Mouse (Mus musculus) hindbrain, embryonic 16.5 days (tissue): ENCODE measurements around the gene Zic1. TPM values are rescaled to one million over a fixed set of nuclear protein-coding genes. Genes with fewer than 3 reads are reported as not detected.

Experiments used
- ATAC-seq: fragments of 200-750 bp; cut with Nextera tagmentation; 2 replicates; pipeline ENCODE4 v1.8.0; 2017; ENCODE audit warnings: moderate TSS enrichment, moderate library complexity
- H3K27ac ChIP-seq: fragments of 300-500 bp; sonication (generic); 2 replicates; pipeline ENCODE4 v1.5.1; 2014; ENCODE audit warnings: low read depth, mild to moderate bottlenecking, control low read depth, low read length, moderate library complexity
- H3K27me3 ChIP-seq: fragments of 300-500 bp; sonication (generic); replicated peaks from 2 replicates; pipeline ENCODE4 v1.6.1; 2014; ENCODE audit warnings: low read length; ENCODE audit not compliant: control insufficient read depth, insufficient read depth
- H3K36me3 ChIP-seq: fragments of 300-500 bp; sonication (generic); 2 replicates; pipeline ENCODE4 v1.6.1; 2014; ENCODE audit warnings: mild to moderate bottlenecking, low read length, moderate library complexity, mixed read lengths; ENCODE audit not compliant: control insufficient read depth, insufficient read depth
- H3K4me1 ChIP-seq: fragments of 300-500 bp; sonication (generic); 2 replicates; pipeline ENCODE4 v1.6.1; 2014; ENCODE audit warnings: low read depth, low read length; ENCODE audit not compliant: control insufficient read depth, insufficient read depth
- H3K4me2 ChIP-seq: fragments of 300-500 bp; sonication (generic); 2 replicates; pipeline ENCODE4 v1.6.1; 2014; ENCODE audit warnings: mild to moderate bottlenecking, low read length, control low read depth, moderate library complexity
- H3K4me3 ChIP-seq: fragments of 300-500 bp; sonication (generic); 2 replicates; pipeline ENCODE4 v1.5.1; 2014; ENCODE audit warnings: mild to moderate bottlenecking, low read length, control low read depth, moderate library complexity
- H3K9ac ChIP-seq: fragments of 300-500 bp; sonication (generic); 2 replicates; pipeline ENCODE4 v1.6.1; 2014; ENCODE audit warnings: low read depth, mild to moderate bottlenecking, control low read depth, low read length, moderate library complexity
- H3K9me3 ChIP-seq: fragments of 300-500 bp; sonication (generic); 2 replicates; pipeline ENCODE4 v1.6.1; 2014; ENCODE audit warnings: mild to moderate bottlenecking, low read length, moderate library complexity; ENCODE audit not compliant: control insufficient read depth
- WGBS: fragments of 180-500 bp; shearing (Covaris S2); extraction: QIAGEN DNeasy Blood & Tissue Kit; methylation state at CpG from one replicate; pipeline ENCODE4 v1.1.7; 2014; 5-methylcytosine and 5-hydroxymethylcytosine counted together
- polyA plus RNA-seq: library from polyadenylated mRNA; unstranded; fragments of >200 nt; fragmentation: Nextera tagmentation; extraction: Ambion mirVana; gene quantifications from 2 replicates; pipeline ENCODE4 v1.2.1, GENCODE M21; 2015

Zic1 gene
- polyA plus RNA-seq, 1 experiment from 2014 or later = 14.6 TPM

GRCm38 (mm10) chr9:91364971-91365501, 574 bp downstream of the Zic1 start:
- peaks cover 10% of the 10 kb centered on the region for H3K27me3 ChIP-seq
- ATAC-seq = peak; percentile 57
- H3K9me3 ChIP-seq = no peaks in the 10 kb centered on the region

DNA sequence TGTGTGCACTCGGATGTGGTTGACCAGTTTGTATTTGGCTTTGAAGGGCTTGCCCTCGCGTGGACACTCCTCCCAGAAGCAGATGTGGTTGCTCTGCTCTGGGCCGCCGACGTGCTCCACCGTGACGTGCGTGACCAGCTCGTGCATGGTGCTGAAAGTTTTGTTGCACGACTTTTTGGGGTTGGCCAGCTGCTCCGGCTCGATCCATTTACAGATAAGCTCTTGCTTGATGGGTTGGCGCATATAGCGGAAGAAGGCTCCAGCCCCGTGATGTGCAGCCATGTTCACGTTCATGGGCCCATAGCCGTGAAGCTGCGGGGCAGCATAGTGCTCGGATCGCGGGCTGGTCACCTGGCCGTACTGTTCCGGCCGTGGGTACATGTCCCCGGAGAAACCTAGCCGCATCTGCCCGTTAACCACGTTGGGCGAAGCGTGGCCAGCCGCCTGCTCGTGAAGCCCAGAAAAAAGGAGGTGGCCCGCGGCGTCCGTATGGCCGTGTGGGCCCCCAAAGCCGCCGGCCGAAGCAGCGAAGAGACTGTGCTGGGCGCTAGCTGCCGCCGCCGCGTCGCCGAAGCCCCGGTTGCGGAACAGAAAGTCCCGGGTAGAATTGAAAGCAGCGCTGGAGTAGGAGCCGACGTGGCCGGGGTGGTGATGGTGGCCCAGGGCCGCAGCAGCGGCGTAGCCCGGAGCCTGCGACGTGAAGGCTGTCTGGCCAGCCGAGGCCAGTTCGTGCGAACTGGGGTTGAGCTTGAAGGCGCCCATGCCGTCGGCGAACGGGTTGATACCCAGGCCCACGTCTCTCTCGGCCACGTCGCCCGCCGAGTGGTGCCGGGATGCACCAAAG, 1.3 kb downstream of the Zic1 start:
- Histone ChIP-seq H3K9me3 (no peaks in the 10 kb centered on the region), H3K9ac (peak overlapping the region; percentile 80), H3K27me3 (peaks cover 11% of the 10 kb centered on the region), H3K4me3 (peak overlapping the region; percentile 62), H3K27ac (peak overlapping the region; percentile 94), H3K4me2 (peak overlapping the region; percentile 49), H3K4me1 (no peaks in the 10 kb centered on the region), H3K36me3 (no peaks in the 10 kb centered on the region)
- WGBS = under 1% methylated on average over 76 of the region's 77 CpGs
- no peak; the same call in 1 of the 2 replicates for ATAC-seq

More at GRCm38 (mm10) chr9:91364971-91365501, 574 bp downstream of the Zic1 start:
- H3K4me3 ChIP-seq = peak overlapping the region; percentile 62
- no peaks in the 10 kb centered on the region for H3K4me1 ChIP-seq
- peak overlapping the region; percentile 80 for H3K9ac ChIP-seq
- WGBS = under 1% methylated on average over 39 of the region's 42 CpGs
- peak overlapping the region; percentile 49 for H3K4me2 ChIP-seq
- no peaks in the 10 kb centered on the region for H3K36me3 ChIP-seq
- H3K27ac ChIP-seq = peak overlapping the region; percentile 94

GRCm38 (mm10) chr9:91363814-91364126, 1.8 kb downstream of the Zic1 start:
- H3K27me3 ChIP-seq = peaks cover 13% of the 10 kb centered on the region

DNA sequence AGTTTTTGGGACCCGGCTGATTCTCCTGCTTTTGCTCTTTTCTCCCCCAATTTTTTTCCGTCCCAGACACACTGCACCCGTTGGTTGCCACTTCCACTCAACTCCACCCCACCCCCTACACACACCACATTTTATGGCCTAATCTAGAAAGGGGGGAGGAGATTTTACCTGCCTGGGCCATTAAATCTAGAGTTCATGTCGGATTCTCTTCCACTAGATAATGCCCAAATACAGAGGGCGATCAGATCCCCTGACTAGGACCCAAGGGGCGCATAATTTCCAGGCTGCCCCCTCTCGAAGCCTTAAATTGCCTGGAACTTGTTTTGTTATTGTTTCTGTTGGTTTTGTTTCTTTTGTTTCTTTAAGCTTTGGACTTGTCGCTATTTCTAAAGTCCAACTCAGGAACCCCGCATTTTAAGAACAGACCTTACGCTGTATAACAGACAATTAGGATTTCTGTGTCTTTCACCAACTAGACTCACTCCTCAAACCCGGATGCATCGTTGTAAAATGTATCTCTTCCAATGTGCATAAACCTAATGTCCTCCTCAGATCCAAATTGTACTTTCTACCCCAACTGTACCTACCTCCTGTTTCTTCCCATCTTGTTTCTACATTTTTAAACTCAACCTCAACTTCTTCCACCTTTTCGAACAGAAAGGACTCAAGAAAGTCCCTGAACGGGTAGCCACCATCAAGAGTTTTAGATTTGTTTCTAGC, 2.4 kb downstream of the Zic1 start:
- no peaks in the 10 kb centered on the region for H3K4me1 ChIP-seq
- H3K36me3 ChIP-seq = no peaks in the 10 kb centered on the region
- peak overlapping the region; percentile 94 for H3K27ac ChIP-seq
- H3K9ac ChIP-seq = peak overlapping the region; percentile 80
- H3K27me3 ChIP-seq = peaks cover 13% of the 10 kb centered on the region
- H3K4me2 ChIP-seq = peak overlapping the region; percentile 49
- no peak for ATAC-seq
- H3K9me3 ChIP-seq = no peaks in the 10 kb centered on the region
- peak overlapping the region; percentile 62 for H3K4me3 ChIP-seq
- 1% methylated on average over 14 of the region's 14 CpGs for WGBS

More at GRCm38 (mm10) chr9:91363814-91364126, 1.8 kb downstream of the Zic1 start:
- peak overlapping the region; percentile 49 for H3K4me2 ChIP-seq
- peak overlapping the region; percentile 80 for H3K9ac ChIP-seq
- no peak for ATAC-seq
- H3K4me3 ChIP-seq = peak overlapping the region; percentile 62
- WGBS = 5% methylated on average over 7 of the region's 7 CpGs
- no peaks in the 10 kb centered on the region for H3K9me3 ChIP-seq
- no peaks in the 10 kb centered on the region for H3K4me1 ChIP-seq
- no peaks in the 10 kb centered on the region for H3K36me3 ChIP-seq
- peak overlapping the region; percentile 94 for H3K27ac ChIP-seq

DNA sequence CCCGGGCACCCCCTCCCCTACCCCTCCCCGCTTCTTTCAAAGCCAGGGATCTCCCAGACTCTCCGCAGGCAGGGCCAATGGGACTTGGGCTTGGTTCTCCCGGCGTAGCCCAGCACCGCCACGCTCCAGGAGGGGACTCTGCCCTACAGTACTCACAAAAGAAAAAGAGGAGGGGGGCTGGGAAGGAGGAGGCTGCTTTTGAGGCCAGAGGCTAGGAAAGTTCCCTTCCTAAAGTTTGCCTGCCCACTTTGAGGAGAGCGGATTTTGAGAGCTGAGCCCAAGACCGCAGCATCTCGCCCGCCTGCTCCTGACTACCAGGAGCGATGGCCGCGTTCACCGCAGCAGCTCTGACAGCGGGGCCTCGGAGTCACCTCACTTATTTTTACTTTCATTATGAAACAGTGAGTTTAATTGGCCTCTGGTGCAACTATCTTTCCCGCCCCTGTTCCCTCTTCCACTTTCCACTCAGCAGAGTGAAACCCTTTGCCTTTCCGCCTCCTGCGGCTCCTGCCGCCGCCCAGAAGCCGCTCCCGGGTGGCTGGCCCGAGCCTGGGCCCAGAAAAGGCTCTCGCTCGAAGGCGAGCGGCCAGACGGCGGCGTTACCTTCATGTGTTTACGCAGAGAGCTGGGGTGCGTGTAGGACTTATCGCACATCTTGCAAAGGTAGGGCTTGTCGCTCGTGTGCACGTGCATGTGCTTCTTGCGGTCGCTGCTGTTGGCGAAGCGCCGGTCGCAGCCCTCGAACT, 3.6 kb downstream of the Zic1 start, which contains the start of gene Zic4:
Zic4 (plus strand) TSS at position 558 of the 746 bp plus-strand sequence.
- Histone ChIP-seq H3K4me2 (peak within 1 kb of the TSS; percentile 52), H3K4me1 (no peaks in the 10 kb centered on the region), H3K36me3 (no peaks in the 10 kb centered on the region), H3K27ac (peak within 1 kb of the TSS; percentile 94), H3K27me3 (peaks cover 13% of the 10 kb centered on the region), H3K9ac (peak within 1 kb of the TSS; percentile 80), H3K9me3 (no peaks in the 10 kb centered on the region), H3K4me3 (peak within 1 kb of the TSS; percentile 62)
- WGBS = 2% methylated on average over 45 of the region's 45 CpGs
- ATAC-seq = peak; percentile 24; the same call in 1 of the 2 replicates

DNA sequence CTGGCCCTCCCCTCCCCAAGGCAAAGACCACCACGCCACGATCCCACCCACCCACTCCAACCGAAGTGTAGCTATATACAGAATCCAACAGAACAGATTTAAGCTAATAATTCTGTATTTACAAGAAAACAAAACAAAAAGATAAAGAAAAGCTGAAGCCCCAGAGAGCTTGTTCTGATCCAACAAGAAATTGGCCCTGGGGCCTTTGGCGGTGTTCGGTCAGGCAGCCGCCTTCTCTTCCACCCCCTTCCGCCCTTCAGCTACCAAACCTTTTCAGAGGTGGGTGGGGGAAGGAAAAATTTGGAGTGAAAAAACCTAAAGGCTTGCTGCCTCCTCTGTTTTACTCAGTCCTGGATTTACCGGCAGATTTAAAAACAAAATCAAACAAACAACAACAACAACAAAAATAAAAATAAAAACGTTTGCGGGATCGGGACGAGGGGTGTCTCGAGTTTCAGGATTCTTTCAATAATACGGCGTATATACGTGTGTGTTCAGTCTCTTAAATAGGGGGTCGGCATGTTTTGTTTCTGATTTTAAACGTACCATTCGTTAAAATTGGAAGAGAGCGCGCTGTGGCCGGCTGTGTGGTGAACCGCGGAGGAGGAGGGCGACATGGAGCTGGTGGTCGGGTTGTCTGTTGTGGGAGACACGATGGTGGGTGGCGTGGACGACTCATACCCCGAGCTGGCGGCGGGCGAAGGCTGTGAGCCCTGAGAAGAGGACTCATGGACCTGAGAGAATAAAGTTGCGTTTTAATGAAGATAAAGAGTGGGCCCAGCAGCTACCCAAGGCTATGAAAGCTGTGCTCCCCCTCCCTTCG, 4.4 kb downstream of the Zic1 start:
- Histone ChIP-seq H3K9me3 (no peaks in the 10 kb centered on the region), H3K4me1 (no peaks in the 10 kb centered on the region), H3K4me2 (peak overlapping the region; percentile 52), H3K9ac (peak overlapping the region; percentile 70), H3K4me3 (peak overlapping the region; percentile 62), H3K27me3 (peaks cover 13% of the 10 kb centered on the region), H3K27ac (peak overlapping the region; percentile 85), H3K36me3 (no peaks in the 10 kb centered on the region)
- 1% methylated on average over 34 of the region's 35 CpGs for WGBS
- no peak for ATAC-seq

GRCm38 (mm10) chr9:91360151-91361032, 5.2 kb downstream of the Zic1 start:
- WGBS = 5% methylated on average over 21 of the region's 21 CpGs
- Histone ChIP-seq H3K9me3 (no peaks in the 10 kb centered on the region), H3K4me1 (no peaks in the 10 kb centered on the region), H3K36me3 (no peaks in the 10 kb centered on the region), H3K4me3 (peak overlapping the region; percentile 62), H3K4me2 (peak overlapping the region; percentile 52), H3K27ac (peak overlapping the region; percentile 85; the same call in 1 of the 2 replicates), H3K9ac (peak overlapping the region; percentile 70), H3K27me3 (peaks cover 13% of the 10 kb centered on the region)
- ATAC-seq = no peak
